Mouse (Mus musculus): ENCODE data around the gene Chst11. TPM values are rescaled to one million over a fixed set of nuclear protein-coding genes. Genes with fewer than 3 reads are reported as not detected.

Chst11 gene
- total and polyA plus RNA-seq, 2 experiments = 0.09 to 0.16 TPM

- Histone ChIP-seq H3K27ac (replicated peaks; ENCODE audit: insufficient read depth, low read depth, low read length) (no peak overlapping the region), H3K27me3 (ENCODE audit: control insufficient read depth, insufficient read depth, low read length) (no peaks in the 10 kb centered on the region), H3K4me1 (ENCODE audit: control insufficient read depth, insufficient read depth, low read length) (no peaks in the 10 kb centered on the region), H3K9ac (ENCODE audit: low read depth, low read length) (no peak overlapping the region), H3K36me3 (ENCODE audit: control insufficient read depth, insufficient read depth, low read length) (no peaks in the 10 kb centered on the region), H3K79me2 (ENCODE audit: control insufficient read depth, insufficient read depth, low read length) (no peaks in the 10 kb centered on the region), H3K4me3 (ENCODE audit: insufficient read depth, low read depth, low read length) (no peak overlapping the region)
- TF ChIP-seq CTCF (IDR thresholded peaks at IDR 0.05; ENCODE audit: low read depth, low read length) = no peak
- no peak for TF ChIP-seq POLR2A (IDR thresholded peaks at IDR 0.05; ENCODE audit: extremely low read depth, insufficient read depth, low read length)
- DNase-seq (ENCODE audit: extremely low read depth, low read depth, low spot score) = no peak
- 50% methylated on average over 21 of the region's 21 CpGs for WGBS
These were observed 32.6 kb downstream of the Chst11 start for GRCm38 (mm10) chr10:83017760-83018498.

DNA sequence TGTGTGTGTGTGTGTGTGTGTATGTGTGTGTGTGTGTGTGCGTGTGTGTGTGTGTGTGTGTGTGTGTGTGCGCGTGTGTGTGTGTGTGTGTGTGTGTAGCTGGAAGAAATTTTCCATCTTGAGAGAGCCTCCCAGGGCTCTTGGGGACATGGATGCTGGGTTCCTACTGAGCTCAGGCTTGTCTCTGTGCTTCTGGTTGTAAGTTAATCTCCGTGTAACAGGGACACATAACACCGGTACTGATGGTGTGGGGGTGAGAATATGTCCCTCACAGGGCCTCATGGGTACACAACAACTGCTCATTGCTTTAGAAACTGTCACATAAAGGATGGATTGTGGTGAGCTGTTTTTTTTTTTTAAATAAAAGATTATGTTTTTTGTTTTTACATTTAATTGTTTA is 33.2 kb downstream of the Chst11 start:
- no peaks in the 10 kb centered on the region for H3K27me3 ChIP-seq (ENCODE audit: control insufficient read depth, insufficient read depth, low read length)
- WGBS = 78% methylated on average over 4 of the region's 5 CpGs
- H3K79me2 ChIP-seq (ENCODE audit: control insufficient read depth, insufficient read depth, low read length) = no peaks in the 10 kb centered on the region
- H3K36me3 ChIP-seq (ENCODE audit: control insufficient read depth, insufficient read depth, low read length) = no peaks in the 10 kb centered on the region
- H3K27ac ChIP-seq (replicated peaks; ENCODE audit: insufficient read depth, low read depth, low read length) = no peak overlapping the region
- no peak overlapping the region for H3K9ac ChIP-seq (ENCODE audit: low read depth, low read length)
- DNase-seq (ENCODE audit: extremely low read depth, low read depth, low spot score) = no peak
- TF ChIP-seq POLR2A (IDR thresholded peaks at IDR 0.05; ENCODE audit: extremely low read depth, insufficient read depth, low read length) = no peak
- no peaks in the 10 kb centered on the region for H3K4me1 ChIP-seq (ENCODE audit: control insufficient read depth, insufficient read depth, low read length)
- H3K4me3 ChIP-seq (ENCODE audit: insufficient read depth, low read depth, low read length) = no peak overlapping the region

GRCm38 (mm10) chr10:83019497-83020270 is 34.4 kb downstream of the Chst11 start:
- 75% methylated on average over 19 of the region's 19 CpGs for WGBS
- Histone ChIP-seq H3K9ac (ENCODE audit: low read depth, low read length) (no peak overlapping the region), H3K36me3 (ENCODE audit: control insufficient read depth, insufficient read depth, low read length) (no peaks in the 10 kb centered on the region), H3K4me1 (ENCODE audit: control insufficient read depth, insufficient read depth, low read length) (no peaks in the 10 kb centered on the region), H3K27me3 (ENCODE audit: control insufficient read depth, insufficient read depth, low read length) (no peaks in the 10 kb centered on the region), H3K4me3 (ENCODE audit: insufficient read depth, low read depth, low read length) (no peak overlapping the region), H3K79me2 (ENCODE audit: control insufficient read depth, insufficient read depth, low read length) (no peaks in the 10 kb centered on the region), H3K27ac (replicated peaks; ENCODE audit: insufficient read depth, low read depth, low read length) (no peak overlapping the region)
- no peak for DNase-seq (ENCODE audit: extremely low read depth, low read depth, low spot score)
- no peak for TF ChIP-seq POLR2A (IDR thresholded peaks at IDR 0.05; ENCODE audit: extremely low read depth, insufficient read depth, low read length)
- no peak for TF ChIP-seq CTCF (IDR thresholded peaks at IDR 0.05; ENCODE audit: low read depth, low read length)

DNA sequence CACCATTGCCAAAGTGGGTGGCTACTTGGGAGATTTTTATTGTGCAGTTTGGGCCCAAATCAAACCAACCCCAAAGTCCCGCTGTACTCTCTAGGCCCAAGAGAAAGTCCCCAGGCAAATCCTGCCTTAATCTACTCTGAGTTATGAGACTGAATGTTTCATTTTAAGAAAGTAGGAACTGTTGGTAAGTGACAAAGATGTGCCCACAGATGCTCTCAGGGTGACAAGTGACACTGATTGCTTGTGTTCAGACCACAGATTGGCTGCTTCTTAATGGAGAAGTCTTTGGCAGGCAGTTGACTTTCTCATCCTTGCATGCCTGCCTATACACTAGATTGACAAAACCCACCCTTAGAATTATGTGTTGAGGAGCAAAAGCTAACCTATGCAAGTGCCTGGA is 37.3 kb downstream of the Chst11 start:
- no peaks in the 10 kb centered on the region for H3K27me3 ChIP-seq (ENCODE audit: control insufficient read depth, insufficient read depth, low read length)
- H3K36me3 ChIP-seq (ENCODE audit: control insufficient read depth, insufficient read depth, low read length) = no peaks in the 10 kb centered on the region
- H3K79me2 ChIP-seq (ENCODE audit: control insufficient read depth, insufficient read depth, low read length) = no peaks in the 10 kb centered on the region
- no peaks in the 10 kb centered on the region for H3K4me1 ChIP-seq (ENCODE audit: control insufficient read depth, insufficient read depth, low read length)
- 97% methylated on average over 1 of the region's 1 CpGs for WGBS
- H3K9ac ChIP-seq (ENCODE audit: low read depth, low read length) = no peak overlapping the region
- no peak overlapping the region for H3K27ac ChIP-seq (replicated peaks; ENCODE audit: insufficient read depth, low read depth, low read length)
- DNase-seq (ENCODE audit: extremely low read depth, low read depth, low spot score) = no peak
- no peak for TF ChIP-seq POLR2A (IDR thresholded peaks at IDR 0.05; ENCODE audit: extremely low read depth, insufficient read depth, low read length)
- no peak for TF ChIP-seq CTCF (IDR thresholded peaks at IDR 0.05; ENCODE audit: low read depth, low read length)
- H3K4me3 ChIP-seq (ENCODE audit: insufficient read depth, low read depth, low read length) = no peak overlapping the region

- Histone ChIP-seq H3K4me1 (ENCODE audit: control insufficient read depth, insufficient read depth, low read length) (no peaks in the 10 kb centered on the region), H3K4me3 (ENCODE audit: insufficient read depth, low read depth, low read length) (no peak overlapping the region), H3K9ac (ENCODE audit: low read depth, low read length) (no peak overlapping the region), H3K27me3 (ENCODE audit: control insufficient read depth, insufficient read depth, low read length) (no peaks in the 10 kb centered on the region), H3K79me2 (ENCODE audit: control insufficient read depth, insufficient read depth, low read length) (no peaks in the 10 kb centered on the region), H3K36me3 (ENCODE audit: control insufficient read depth, insufficient read depth, low read length) (no peaks in the 10 kb centered on the region), H3K27ac (replicated peaks; ENCODE audit: insufficient read depth, low read depth, low read length) (no peak overlapping the region)
- TF ChIP-seq POLR2A (IDR thresholded peaks at IDR 0.05; ENCODE audit: extremely low read depth, insufficient read depth, low read length) = no peak
- TF ChIP-seq CTCF (IDR thresholded peaks at IDR 0.05; ENCODE audit: low read depth, low read length) = no peak
- 90% methylated on average over 5 of the region's 5 CpGs for WGBS
- DNase-seq (ENCODE audit: extremely low read depth, low read depth, low spot score) = no peak
These were observed 40.9 kb downstream of the Chst11 start for GRCm38 (mm10) chr10:83026174-83026573.

GRCm38 (mm10) chr10:83027673-83028072 is 42.4 kb downstream of the Chst11 start:
- Histone ChIP-seq H3K27me3 (ENCODE audit: control insufficient read depth, insufficient read depth, low read length) (no peaks in the 10 kb centered on the region), H3K36me3 (ENCODE audit: control insufficient read depth, insufficient read depth, low read length) (no peaks in the 10 kb centered on the region), H3K79me2 (ENCODE audit: control insufficient read depth, insufficient read depth, low read length) (no peaks in the 10 kb centered on the region), H3K4me1 (ENCODE audit: control insufficient read depth, insufficient read depth, low read length) (no peaks in the 10 kb centered on the region; the same call in 1 of the 2 replicates), H3K9ac (ENCODE audit: low read depth, low read length) (no peak overlapping the region), H3K4me3 (ENCODE audit: insufficient read depth, low read depth, low read length) (no peak overlapping the region), H3K27ac (replicated peaks; ENCODE audit: insufficient read depth, low read depth, low read length) (no peak overlapping the region)
- DNase-seq (ENCODE audit: extremely low read depth, low read depth, low spot score) = no peak
- 81% methylated on average over 6 of the region's 6 CpGs for WGBS
- TF ChIP-seq CTCF (IDR thresholded peaks at IDR 0.05; ENCODE audit: low read depth, low read length) (no peak), POLR2A (IDR thresholded peaks at IDR 0.05; ENCODE audit: extremely low read depth, insufficient read depth, low read length) (no peak)

Data from liver, adult 2 months (tissue).